Mouse (Mus musculus): ENCODE measurements around the gene Enpp1. TPM values are rescaled to one million over a fixed set of nuclear protein-coding genes. Genes with fewer than 3 reads are reported as not detected.

Enpp1 gene
- polyA plus RNA-seq, 1 experiment: 0.78 TPM

GRCm38 (mm10) chr10:24645169-24645568 is 66.8 kb downstream of the Enpp1 start:
- Histone ChIP-seq H3K36me3 (ENCODE audit: control insufficient read depth, insufficient read depth, low read length, poor library complexity, severe bottlenecking) (no peaks in the 10 kb centered on the region), H3K9ac (ENCODE audit: low read depth, poor library complexity, severe bottlenecking) (no peak overlapping the region), H3K27ac (ENCODE audit: insufficient read depth, low read length) (no peak overlapping the region), H3K4me1 (ENCODE audit: control insufficient read depth, insufficient read depth, low read length) (no peaks in the 10 kb centered on the region), H3K4me3 (ENCODE audit: low read depth, low read length) (no peak overlapping the region), H3K9me3 (replicated peaks; ENCODE audit: control insufficient read depth, insufficient read depth, low read length, poor library complexity, severe bottlenecking) (no peaks in the 10 kb centered on the region), H3K27me3 (ENCODE audit: control insufficient read depth, insufficient read depth, low read length, poor library complexity, severe bottlenecking) (no peaks in the 10 kb centered on the region)
- no peak for TF ChIP-seq EP300 (IDR thresholded peaks at IDR 0.05; ENCODE audit: insufficient read depth, low read depth, low read length)
- TF ChIP-seq POLR2A (IDR thresholded peaks at IDR 0.05; ENCODE audit: insufficient read depth, low read length): no peak
- no peak for TF ChIP-seq CTCF (IDR thresholded peaks at IDR 0.05; ENCODE audit: low read depth, low read length)

GRCm38 (mm10) chr10:24642796-24643580 is 69.0 kb downstream of the Enpp1 start:
- no peaks in the 10 kb centered on the region for H3K9me3 ChIP-seq (replicated peaks; ENCODE audit: control insufficient read depth, insufficient read depth, low read length, poor library complexity, severe bottlenecking)
- no peak overlapping the region for H3K9ac ChIP-seq (ENCODE audit: low read depth, poor library complexity, severe bottlenecking)
- no peak overlapping the region for H3K4me3 ChIP-seq (ENCODE audit: low read depth, low read length)
- H3K36me3 ChIP-seq (ENCODE audit: control insufficient read depth, insufficient read depth, low read length, poor library complexity, severe bottlenecking): no peaks in the 10 kb centered on the region
- no peaks in the 10 kb centered on the region for H3K4me1 ChIP-seq (ENCODE audit: control insufficient read depth, insufficient read depth, low read length)
- no peak for TF ChIP-seq POLR2A (IDR thresholded peaks at IDR 0.05; ENCODE audit: insufficient read depth, low read length)
- TF ChIP-seq EP300 (IDR thresholded peaks at IDR 0.05; ENCODE audit: insufficient read depth, low read depth, low read length): no peak
- no peak for TF ChIP-seq CTCF (IDR thresholded peaks at IDR 0.05; ENCODE audit: low read depth, low read length)
- H3K27me3 ChIP-seq (ENCODE audit: control insufficient read depth, insufficient read depth, low read length, poor library complexity, severe bottlenecking): no peaks in the 10 kb centered on the region
- no peak overlapping the region for H3K27ac ChIP-seq (ENCODE audit: insufficient read depth, low read length)

GRCm38 (mm10) chr10:24641416-24642140 is 70.4 kb downstream of the Enpp1 start:
- Histone ChIP-seq H3K4me1 (ENCODE audit: control insufficient read depth, insufficient read depth, low read length) (no peaks in the 10 kb centered on the region), H3K27me3 (ENCODE audit: control insufficient read depth, insufficient read depth, low read length, poor library complexity, severe bottlenecking) (no peaks in the 10 kb centered on the region), H3K36me3 (ENCODE audit: control insufficient read depth, insufficient read depth, low read length, poor library complexity, severe bottlenecking) (no peaks in the 10 kb centered on the region), H3K9me3 (replicated peaks; ENCODE audit: control insufficient read depth, insufficient read depth, low read length, poor library complexity, severe bottlenecking) (no peaks in the 10 kb centered on the region), H3K27ac (ENCODE audit: insufficient read depth, low read length) (no peak overlapping the region), H3K4me3 (ENCODE audit: low read depth, low read length) (no peak overlapping the region), H3K9ac (ENCODE audit: low read depth, poor library complexity, severe bottlenecking) (no peak overlapping the region)
- TF ChIP-seq EP300 (IDR thresholded peaks at IDR 0.05; ENCODE audit: insufficient read depth, low read depth, low read length) (no peak), CTCF (IDR thresholded peaks at IDR 0.05; ENCODE audit: low read depth, low read length) (no peak), POLR2A (IDR thresholded peaks at IDR 0.05; ENCODE audit: insufficient read depth, low read length) (no peak)

GRCm38 (mm10) chr10:24640186-24640875 is 71.6 kb downstream of the Enpp1 start:
- Histone ChIP-seq H3K27me3 (ENCODE audit: control insufficient read depth, insufficient read depth, low read length, poor library complexity, severe bottlenecking) (no peaks in the 10 kb centered on the region), H3K36me3 (ENCODE audit: control insufficient read depth, insufficient read depth, low read length, poor library complexity, severe bottlenecking) (no peaks in the 10 kb centered on the region), H3K4me3 (ENCODE audit: low read depth, low read length) (no peak overlapping the region), H3K9me3 (replicated peaks; ENCODE audit: control insufficient read depth, insufficient read depth, low read length, poor library complexity, severe bottlenecking) (no peaks in the 10 kb centered on the region), H3K9ac (ENCODE audit: low read depth, poor library complexity, severe bottlenecking) (no peak overlapping the region), H3K4me1 (ENCODE audit: control insufficient read depth, insufficient read depth, low read length) (no peaks in the 10 kb centered on the region), H3K27ac (ENCODE audit: insufficient read depth, low read length) (no peak overlapping the region)
- TF ChIP-seq POLR2A (IDR thresholded peaks at IDR 0.05; ENCODE audit: insufficient read depth, low read length): no peak
- no peak for TF ChIP-seq EP300 (IDR thresholded peaks at IDR 0.05; ENCODE audit: insufficient read depth, low read depth, low read length)
- TF ChIP-seq CTCF (IDR thresholded peaks at IDR 0.05; ENCODE audit: low read depth, low read length): no peak

- Histone ChIP-seq H3K4me3 (ENCODE audit: low read depth, low read length) (no peak overlapping the region), H3K27ac (ENCODE audit: insufficient read depth, low read length) (no peak overlapping the region), H3K27me3 (ENCODE audit: control insufficient read depth, insufficient read depth, low read length, poor library complexity, severe bottlenecking) (no peaks in the 10 kb centered on the region), H3K9me3 (replicated peaks; ENCODE audit: control insufficient read depth, insufficient read depth, low read length, poor library complexity, severe bottlenecking) (no peaks in the 10 kb centered on the region), H3K36me3 (ENCODE audit: control insufficient read depth, insufficient read depth, low read length, poor library complexity, severe bottlenecking) (no peaks in the 10 kb centered on the region), H3K9ac (ENCODE audit: low read depth, poor library complexity, severe bottlenecking) (no peak overlapping the region), H3K4me1 (ENCODE audit: control insufficient read depth, insufficient read depth, low read length) (no peaks in the 10 kb centered on the region)
- TF ChIP-seq CTCF (IDR thresholded peaks at IDR 0.05; ENCODE audit: low read depth, low read length) (no peak), POLR2A (IDR thresholded peaks at IDR 0.05; ENCODE audit: insufficient read depth, low read length) (no peak), EP300 (IDR thresholded peaks at IDR 0.05; ENCODE audit: insufficient read depth, low read depth, low read length) (no peak)
These were observed 72.4 kb downstream of the Enpp1 start for GRCm38 (mm10) chr10:24639596-24639995.

All from ES-Bruce4 (cell line).